Mouse (Mus musculus) splenic B cell, adult 2 months (primary cell): ENCODE measurements at regions not wholly inside any gene's neighbourhood (a gene's known extent, or its start where the extent isn't known, plus 50 kb on each side); places are given as distances from the start of the nearest gene placed in this dataset.

Experiments
- DNase-seq: peaks from one replicate; pipeline ENCODE4 v3.0.0-alpha.2; 2011; ENCODE audit warnings: low read depth, low spot score
- H3K27me3 ChIP-seq: 2 replicates; pipeline ENCODE4 v1.6.1; 2012; ENCODE audit warnings: mild to moderate bottlenecking, low read length, moderate library complexity, mixed read lengths; ENCODE audit not compliant: control insufficient read depth, poor library complexity, insufficient read depth, severe bottlenecking
- H3K36me3 ChIP-seq: 2 replicates; pipeline ENCODE4 v1.6.1; 2012; ENCODE audit warnings: mild to moderate bottlenecking, low read length, moderate library complexity, mixed read lengths; ENCODE audit not compliant: control insufficient read depth, poor library complexity, insufficient read depth, severe bottlenecking

- Histone ChIP-seq H3K36me3 (no peaks in the 10 kb centered on the region), H3K27me3 (no peaks in the 10 kb centered on the region)
- DNase-seq, result no peak
Measured at GRCm38 (mm10) chr9:46845276-46845675, 153.3 kb upstream of the Gm4791 start.

DNA sequence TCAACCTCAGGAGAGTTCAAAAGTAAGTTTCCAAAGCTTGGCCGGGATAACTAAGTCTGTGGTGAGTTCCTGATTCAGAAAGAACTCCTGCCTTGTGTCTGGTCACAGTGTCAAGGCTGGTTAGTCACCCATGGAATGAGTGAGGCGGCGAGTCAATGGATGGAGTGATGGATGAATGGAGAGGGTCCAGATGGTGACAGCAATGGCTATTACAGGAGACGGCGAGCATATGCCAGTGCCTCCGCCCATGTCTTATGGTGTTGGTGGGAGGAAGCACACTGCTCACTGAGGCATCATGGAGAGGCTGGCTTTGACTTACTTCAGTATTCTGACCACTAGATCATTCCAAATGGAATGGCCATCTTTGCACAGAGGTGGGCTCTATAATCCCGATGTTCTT, 154.8 kb upstream of the Gm4791 start:
- Histone ChIP-seq H3K27me3 (no peaks in the 10 kb centered on the region), H3K36me3 (no peaks in the 10 kb centered on the region)
- DNase-seq, result no peak

DNA sequence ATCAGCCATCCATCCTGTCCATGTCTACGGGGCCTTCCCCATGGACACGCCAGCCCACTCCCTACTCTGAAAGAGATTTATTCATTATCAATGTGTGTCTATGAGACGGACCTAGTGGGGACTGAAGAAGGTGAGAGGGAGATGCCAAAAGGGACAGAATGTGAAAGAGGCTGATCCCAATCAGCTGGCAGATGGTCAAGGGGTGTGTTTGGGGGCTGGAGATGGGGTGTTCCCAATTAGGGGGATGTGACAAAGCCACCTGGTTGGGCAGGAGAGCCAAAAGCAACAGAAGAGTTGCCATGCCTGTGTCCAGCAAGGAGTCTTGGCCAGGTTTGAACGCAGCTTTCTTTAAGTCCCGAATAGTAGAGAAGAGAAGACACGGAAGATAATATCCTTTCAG, 157.0 kb upstream of the Gm4791 start:
- Histone ChIP-seq H3K36me3 (no peaks in the 10 kb centered on the region), H3K27me3 (no peaks in the 10 kb centered on the region)
- DNase-seq, result no peak

- no peak for DNase-seq
- Histone ChIP-seq H3K27me3 (no peaks in the 10 kb centered on the region), H3K36me3 (no peaks in the 10 kb centered on the region)
Measured at GRCm38 (mm10) chr9:46835261-46835660, 163.3 kb upstream of the Gm4791 start.

GRCm38 (mm10) chr9:46830746-46831560, 167.6 kb upstream of the Gm4791 start:
- no peak for DNase-seq
- Histone ChIP-seq H3K36me3 (no peaks in the 10 kb centered on the region), H3K27me3 (no peaks in the 10 kb centered on the region)

DNA sequence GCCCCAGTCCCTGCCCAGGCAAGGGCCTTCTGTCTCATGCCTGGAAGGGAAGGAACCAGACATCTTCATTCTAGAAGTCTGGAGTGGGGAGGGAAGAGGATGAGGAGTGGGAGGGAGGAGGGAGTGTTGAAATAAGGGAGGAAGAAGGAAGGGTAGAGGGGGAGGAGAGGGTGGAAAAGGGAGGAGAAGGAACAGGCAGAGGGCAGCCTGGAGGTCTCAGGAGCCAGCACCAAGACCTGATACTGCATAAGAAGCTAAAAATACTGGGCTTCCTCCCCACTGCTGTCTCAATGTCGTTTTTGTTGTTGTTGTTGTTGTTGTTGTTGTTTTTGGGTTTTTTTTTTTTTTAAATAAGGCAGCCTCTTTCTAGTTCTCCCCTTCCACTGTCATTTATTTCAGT, 168.2 kb upstream of the Gm4791 start:
- no peaks in the 10 kb centered on the region for H3K36me3 ChIP-seq

DNA sequence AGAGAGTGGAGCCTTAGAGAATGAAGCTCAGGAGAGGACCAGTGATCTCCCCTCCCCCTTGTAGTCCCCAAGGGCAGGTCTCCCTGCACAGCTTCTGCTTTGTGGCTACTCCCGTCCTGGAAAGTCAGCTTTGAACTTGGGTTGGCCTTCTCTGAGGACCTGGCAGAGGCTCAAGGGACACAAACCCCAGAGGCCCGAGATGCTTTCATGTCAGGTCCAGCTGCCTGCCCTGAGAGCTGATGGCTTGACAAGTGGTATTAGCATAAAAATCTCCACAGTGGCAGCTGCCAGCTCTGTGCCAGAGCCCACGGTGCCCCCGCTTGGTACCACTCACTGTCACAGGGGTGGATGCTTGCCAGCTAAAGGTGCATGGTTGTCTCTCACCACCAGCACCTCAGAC, 173.8 kb upstream of the Gm4791 start:
- Histone ChIP-seq H3K36me3 (no peaks in the 10 kb centered on the region), H3K27me3 (no peaks in the 10 kb centered on the region)
- no peak for DNase-seq

More for the DNA sequence above, 168.2 kb upstream of the Gm4791 start:
- no peak for DNase-seq
- no peaks in the 10 kb centered on the region for H3K27me3 ChIP-seq

DNA sequence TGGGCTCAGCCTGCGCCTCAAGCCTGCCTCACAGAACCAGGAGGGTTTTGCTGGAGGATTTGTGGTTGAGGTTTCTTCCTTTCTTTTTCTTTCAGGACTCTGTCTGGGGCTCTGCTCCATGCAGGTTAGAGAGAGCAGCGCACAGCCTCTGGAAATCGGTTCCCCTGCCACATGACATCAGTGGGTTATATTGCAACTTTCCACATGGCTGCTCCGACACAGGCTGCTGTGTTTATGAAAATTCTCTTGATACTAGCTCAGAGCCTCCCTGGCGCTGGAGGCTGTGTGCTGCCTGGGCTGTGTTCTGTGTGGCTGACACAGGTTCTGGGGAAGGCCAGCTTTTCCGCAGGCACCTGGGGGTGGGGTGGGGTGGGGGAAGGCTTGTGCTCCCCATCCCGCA, 178.7 kb upstream of the Gm4791 start:
- DNase-seq, result no peak
- H3K36me3 ChIP-seq, result no peaks in the 10 kb centered on the region
- no peaks in the 10 kb centered on the region for H3K27me3 ChIP-seq

- H3K27me3 ChIP-seq, result no peaks in the 10 kb centered on the region
- no peak for DNase-seq
- H3K36me3 ChIP-seq, result no peaks in the 10 kb centered on the region
Measured at GRCm38 (mm10) chr9:46819376-46819775, 179.2 kb upstream of the Gm4791 start.

- Histone ChIP-seq H3K36me3 (no peaks in the 10 kb centered on the region), H3K27me3 (no peaks in the 10 kb centered on the region)
- DNase-seq, result no peak
Measured at GRCm38 (mm10) chr9:46816126-46816525, 182.4 kb upstream of the Gm4791 start.

DNA sequence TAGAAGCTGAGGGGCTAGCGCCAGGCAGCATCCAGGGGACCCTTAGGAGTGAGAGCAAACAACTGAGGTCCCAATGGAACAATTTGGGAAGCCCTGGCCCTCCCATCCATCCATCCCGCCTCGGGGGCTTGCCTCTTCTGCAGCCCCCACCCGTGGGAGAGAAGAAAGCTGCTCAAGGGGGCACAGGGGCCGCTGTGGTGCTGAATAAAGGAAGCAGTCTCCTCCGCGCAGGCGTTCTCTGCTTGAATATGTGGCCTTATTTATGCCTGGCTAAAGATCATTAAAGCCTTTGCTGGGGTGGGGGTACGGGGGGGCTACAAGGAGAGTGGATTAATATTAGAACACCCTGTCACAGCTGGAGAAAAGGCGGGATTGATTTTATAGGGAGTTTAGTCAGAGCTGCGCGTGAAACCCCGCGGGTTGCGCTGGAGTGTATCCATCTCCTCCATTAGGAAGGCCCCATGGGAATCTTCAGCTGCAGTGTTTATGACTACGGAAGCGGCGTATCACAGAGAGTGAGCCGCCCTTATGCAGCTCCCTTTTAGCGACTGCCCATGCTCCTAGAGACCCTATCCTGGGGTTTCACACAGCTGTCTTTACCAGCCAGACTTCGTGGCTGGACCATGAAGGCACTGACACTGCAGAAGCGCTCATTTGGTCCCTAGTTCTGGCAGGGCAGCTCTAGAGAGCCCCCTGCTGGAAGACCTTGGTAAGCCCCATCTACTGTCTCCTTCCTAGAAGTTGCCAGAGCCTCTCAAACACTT, 183.9 kb upstream of the Gm4791 start:
- no peak for DNase-seq
- Histone ChIP-seq H3K27me3 (no peaks in the 10 kb centered on the region), H3K36me3 (no peaks in the 10 kb centered on the region)

DNA sequence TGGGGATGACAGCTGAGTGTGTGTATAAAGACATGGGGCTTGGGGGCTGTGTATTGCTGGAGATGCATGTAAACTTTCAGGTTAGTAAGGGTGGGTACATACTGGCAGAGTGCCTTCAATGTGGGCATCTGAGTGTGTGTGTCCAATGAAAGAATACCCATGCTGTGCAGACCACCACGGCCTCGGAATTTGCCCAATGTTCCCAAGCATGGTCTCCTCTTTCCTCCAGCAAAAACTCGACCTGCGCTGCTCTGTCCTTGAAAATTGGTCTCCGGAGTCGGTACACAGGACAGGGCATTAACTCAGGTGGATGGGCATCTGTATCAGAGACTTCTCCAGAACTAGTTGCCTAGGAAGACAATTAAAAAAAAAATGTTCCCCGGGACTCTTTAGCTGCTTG, 188.3 kb upstream of the Gm4791 start:
- Histone ChIP-seq H3K27me3 (no peaks in the 10 kb centered on the region), H3K36me3 (no peaks in the 10 kb centered on the region)
- no peak for DNase-seq

GRCm38 (mm10) chr9:46795446-46795845, 203.1 kb upstream of the Gm4791 start:
- DNase-seq, result no peak
- Histone ChIP-seq H3K27me3 (no peaks in the 10 kb centered on the region), H3K36me3 (no peaks in the 10 kb centered on the region)

GRCm38 (mm10) chr9:46789036-46789435, 209.5 kb upstream of the Gm4791 start:
- H3K27me3 ChIP-seq, result no peaks in the 10 kb centered on the region
- no peaks in the 10 kb centered on the region for H3K36me3 ChIP-seq
- DNase-seq, result no peak

GRCm38 (mm10) chr9:46788456-46788855, 210.1 kb upstream of the Gm4791 start:
- DNase-seq, result no peak
- Histone ChIP-seq H3K36me3 (no peaks in the 10 kb centered on the region), H3K27me3 (no peaks in the 10 kb centered on the region)
